Mouse (Mus musculus) CD8-positive naive resting alpha-beta T cell, adult 2 months (primary cell): Measurements from ENCODE around the gene Hinfp.
A peak's percentile ranks its signal among the peaks of the same experiment; 100 is the strongest.
"Not testable (repeated sequence)": the region's sequence is repeated elsewhere in the genome, so short reads cannot be mapped to it uniquely, and the experiment has no call there.

Experiments used
- DNase-seq, 2 experiments: peaks; one replicate each; pipeline ENCODE4 v3.0.0; 2022; ENCODE audit warnings: low read depth in 2 of 2, low spot score in 2 of 2

Gene Hinfp

DNA sequence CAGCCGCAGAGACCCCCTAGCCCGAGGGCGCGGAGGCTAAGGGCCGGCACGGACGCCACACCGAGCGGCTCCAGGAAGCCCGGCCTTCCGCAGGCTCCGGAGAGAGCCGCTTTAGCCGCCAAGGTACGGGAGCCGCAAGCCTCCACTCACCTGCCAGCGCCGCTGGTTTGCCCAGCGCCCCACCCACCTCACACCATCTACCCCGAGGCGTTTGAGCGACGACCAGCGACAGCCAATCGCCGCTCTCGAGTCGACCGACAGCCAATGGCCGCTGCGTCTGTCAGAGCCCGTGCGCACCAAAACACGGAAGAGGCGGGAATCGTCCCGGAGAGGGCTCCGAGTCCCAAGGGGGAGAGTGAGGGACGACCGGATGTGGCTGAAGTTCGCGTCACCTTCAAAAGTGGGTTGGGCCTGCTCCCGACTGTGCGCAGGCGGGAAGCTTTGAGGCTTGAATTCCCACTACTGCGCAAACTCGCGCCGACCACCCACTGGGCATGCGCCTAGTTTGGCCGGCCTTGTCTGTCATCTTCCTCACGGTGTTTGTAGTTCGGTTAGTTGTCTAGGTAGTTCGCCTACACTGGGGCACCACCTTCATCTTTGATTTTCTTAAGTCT is at the start of gene Hinfp:
Hinfp (minus strand) TSS at position 206 of the 614 bp plus-strand sequence.
- peak; percentile 98 for DNase-seq

- DNase-seq: no peak
Observed at GRCm38 (mm10) chr9:44353142-44353541, 47.7 kb upstream of the Hinfp start.

DNA sequence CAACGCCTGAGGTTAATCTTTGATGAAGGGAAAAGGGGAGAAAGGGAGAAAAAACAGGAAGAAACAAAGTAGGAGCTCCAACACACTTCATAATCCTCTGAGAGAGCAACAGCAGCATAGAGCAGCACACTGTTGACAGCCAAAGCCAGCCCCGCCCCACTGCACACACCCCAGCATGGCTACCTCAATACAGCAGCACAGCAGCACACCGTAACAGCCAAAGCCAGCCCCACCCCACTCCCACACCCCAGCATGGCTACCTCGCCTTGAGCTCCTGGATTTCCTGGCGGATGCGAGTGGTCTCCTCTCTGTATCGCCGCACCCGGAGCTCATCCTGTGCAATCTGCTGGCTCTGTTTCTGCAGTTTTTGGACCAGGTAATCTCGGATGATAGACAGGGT is 46.9 kb upstream of the Hinfp start:
- DNase-seq: no peak

DNA sequence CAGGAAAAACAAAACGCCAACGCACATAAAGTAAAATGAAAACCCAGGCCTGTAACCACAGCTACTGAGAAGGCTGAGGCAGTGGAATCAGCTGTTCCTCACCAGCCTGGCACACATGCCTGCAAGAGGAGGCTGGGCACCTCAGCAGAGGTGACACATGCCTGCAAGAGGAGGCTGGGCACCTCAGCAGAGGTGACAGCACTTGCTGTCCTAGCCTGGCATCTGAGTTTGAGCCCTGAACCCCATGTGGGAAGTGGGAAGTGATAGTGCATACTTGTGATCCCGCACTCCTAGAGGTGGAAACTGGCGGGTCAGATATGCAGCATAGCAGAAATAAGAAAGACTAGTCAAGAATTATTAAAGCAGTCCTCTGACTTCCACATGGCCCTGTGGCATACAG is 45.9 kb upstream of the Hinfp start:
- no peak for DNase-seq

- DNase-seq: no peak
Observed at GRCm38 (mm10) chr9:44348546-44348945, 43.1 kb upstream of the Hinfp start.

DNA sequence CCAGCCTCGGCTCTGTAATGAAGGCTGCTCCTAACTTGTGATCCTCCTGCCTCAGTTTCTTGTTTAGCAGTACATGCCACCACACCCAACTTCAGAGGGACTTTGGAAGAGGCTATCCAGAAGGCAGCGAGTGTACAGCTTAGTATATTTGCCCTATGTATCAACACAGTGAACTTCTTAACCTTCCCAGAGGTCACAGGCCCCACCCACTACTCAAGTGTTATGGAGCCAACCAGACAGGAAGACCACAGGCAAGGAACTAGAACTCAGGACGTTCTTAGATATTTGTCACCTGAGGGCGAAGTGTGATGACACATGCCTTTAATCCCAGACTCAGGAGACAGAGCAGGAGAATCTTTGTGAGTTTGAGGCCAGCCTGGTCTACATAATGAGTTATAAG is 42.1 kb upstream of the Hinfp start:
- DNase-seq: no peak

DNA sequence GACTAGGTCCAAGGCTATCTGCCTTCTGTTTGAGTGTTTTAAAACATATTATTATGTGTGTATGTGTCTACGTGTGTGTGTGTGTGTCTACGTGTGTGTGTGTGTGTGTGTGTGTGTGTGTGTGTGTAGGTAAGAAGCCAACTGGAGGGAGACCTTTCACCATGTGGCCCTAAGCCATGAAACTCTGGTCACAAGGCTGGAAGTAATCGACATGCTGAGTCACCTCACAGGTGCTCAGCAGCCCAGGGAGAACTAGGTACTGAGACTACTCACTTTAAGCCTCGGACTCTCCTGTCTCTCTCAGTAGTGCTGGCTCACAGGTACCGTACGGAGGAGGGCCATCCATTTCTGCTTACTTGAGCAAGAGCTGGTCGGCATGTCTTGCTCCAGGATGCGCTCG is 41.7 kb upstream of the Hinfp start:
- no peak for DNase-seq

- DNase-seq: no peak
Observed at GRCm38 (mm10) chr9:44345570-44346433, 40.3 kb upstream of the Hinfp start.

DNA sequence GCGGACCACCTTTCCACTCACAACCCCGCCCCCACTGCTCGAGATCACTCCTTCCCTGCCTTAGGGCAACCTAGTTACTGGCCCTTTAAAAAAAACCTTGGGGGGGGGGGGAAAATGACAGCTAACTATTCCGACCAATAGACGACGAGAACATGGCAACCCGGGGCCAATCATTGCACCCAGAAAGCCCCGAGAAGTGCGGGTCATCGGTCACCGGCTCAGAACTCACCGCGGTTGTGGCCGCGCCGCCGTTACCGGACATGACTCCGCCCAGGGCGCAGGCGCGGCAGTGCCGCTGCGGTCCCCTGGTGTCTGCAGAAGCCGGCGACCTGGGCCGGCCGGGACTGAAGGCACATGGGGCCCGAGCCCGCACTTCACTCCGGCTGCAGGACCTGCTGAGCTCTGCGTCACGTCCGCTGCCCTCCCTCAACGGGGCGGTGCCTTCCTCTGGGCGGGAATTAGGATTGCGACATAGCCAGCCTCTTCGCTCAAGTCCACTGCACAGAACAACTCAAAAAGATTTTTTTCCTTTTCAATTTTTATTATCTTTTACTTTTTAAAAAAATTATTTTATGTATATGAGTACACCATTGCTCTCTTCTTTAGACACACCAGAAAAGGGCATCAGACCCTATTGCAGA is 38.4 kb upstream of the Hinfp start, which contains the start of gene Hmbs:
Hmbs (minus strand) TSS at position 448 of the 641 bp plus-strand sequence.
- DNase-seq: peak; percentile 68 to 84

GRCm38 (mm10) chr9:44343290-44343689 is 37.8 kb upstream of the Hinfp start:
- no peak for DNase-seq

DNA sequence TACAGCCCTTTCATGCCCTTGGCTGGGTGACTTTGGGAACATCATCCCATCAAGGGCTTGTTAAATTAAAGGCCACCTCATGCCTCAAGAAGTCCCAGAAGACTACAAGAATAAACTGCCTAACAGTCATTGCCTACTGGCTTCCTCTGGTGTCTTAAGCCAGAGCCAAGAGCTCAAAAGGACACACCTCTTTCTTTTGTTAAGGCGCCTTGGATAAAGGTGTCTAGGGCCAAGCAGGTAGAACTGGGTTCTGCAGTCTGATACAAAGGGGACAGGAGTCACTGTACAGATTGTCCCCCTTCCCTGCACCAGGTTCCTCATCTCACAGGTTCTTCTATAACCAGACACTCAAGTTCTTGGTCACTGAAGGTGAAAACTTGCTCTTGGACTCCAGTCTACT is 37.1 kb upstream of the Hinfp start:
- DNase-seq: no peak

DNA sequence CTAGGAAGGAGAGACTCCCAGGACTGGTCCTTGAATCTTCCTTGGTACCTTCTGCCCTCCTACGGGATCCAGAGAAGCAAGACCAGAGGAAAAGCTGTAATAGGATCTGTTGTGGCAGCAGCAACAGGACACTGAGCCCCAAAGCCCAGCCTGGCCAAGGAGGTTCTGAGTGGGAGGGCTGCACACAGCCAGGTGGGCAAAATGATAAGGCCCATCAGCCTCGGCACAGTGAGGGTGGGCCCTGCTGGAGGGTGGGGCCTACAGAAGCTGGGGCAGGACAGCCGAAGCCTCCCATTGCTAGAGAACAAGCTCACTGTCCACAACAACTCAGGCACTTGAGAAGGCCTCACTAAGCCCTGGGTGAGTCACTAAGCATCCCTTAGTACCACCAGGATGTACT is 36.7 kb upstream of the Hinfp start:
- no peak for DNase-seq

- DNase-seq: no peak
Observed at GRCm38 (mm10) chr9:44341487-44341886, 36.0 kb upstream of the Hinfp start.

DNA sequence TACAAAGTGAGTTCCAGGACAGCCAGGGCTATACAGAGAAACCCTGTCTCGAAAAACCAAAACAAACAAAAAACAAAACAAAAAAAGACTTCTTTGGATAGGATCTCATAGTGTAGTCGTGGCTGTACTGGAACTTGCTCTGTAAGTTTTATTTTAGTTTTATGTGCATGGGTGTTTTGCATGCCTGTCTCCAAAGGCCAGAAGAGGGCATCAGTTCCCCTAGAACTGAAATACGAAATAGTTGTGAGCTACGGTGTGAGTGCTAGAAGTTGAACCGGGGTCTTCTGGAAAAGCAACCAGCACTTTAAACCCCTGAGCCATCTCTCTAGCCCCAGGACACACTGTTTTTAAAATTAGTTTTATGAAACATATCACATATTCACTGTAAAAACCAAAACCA is 33.1 kb upstream of the Hinfp start:
- DNase-seq: no peak

GRCm38 (mm10) chr9:44337436-44338169 is 32.1 kb upstream of the Hinfp start:
- no peak for DNase-seq

- DNase-seq: no peak
Observed at GRCm38 (mm10) chr9:44336964-44337363, 31.5 kb upstream of the Hinfp start.

- not testable (repeated sequence) for DNase-seq
Observed at GRCm38 (mm10) chr9:44336513-44336912, 31.0 kb upstream of the Hinfp start.

DNA sequence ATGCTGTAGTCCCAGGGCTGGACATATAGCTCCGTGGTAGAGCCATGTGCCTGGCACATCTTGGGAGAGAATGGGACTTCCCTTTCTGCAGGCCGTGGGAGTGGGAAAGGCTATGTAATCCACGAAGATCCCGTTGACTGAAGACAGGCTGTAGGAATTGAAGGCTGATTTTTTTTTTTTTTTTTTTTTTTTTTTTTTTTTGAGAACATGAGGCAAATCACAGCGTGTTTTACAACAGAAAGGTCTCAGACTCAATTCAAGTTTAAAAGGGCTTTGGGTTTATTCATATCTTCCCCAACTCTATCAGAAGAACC is 30.6 kb upstream of the Hinfp start:
- no peak for DNase-seq

- no peak for DNase-seq
Observed at GRCm38 (mm10) chr9:44335331-44336092, 30.0 kb upstream of the Hinfp start.

GRCm38 (mm10) chr9:44334396-44335330 is 29.2 kb upstream of the Hinfp start, which contains the start of gene H2afx:
Gene H2afx, plus strand, starts transcription at chr9:44334694.
- peak; percentile 96 to 97 for DNase-seq
